Mouse (Mus musculus): ENCODE results near the gene Cda. TPM values are rescaled to one million over a fixed set of nuclear protein-coding genes. Genes with fewer than 3 reads are reported as not detected.

The Cda gene
- 1 to 10 TPM in 1 of 2 experiments, under 1 TPM in 1; 0.56 to 1.2 TPM for total RNA-seq (2021)
- long read RNA-seq, experiment 1: 0 reads
- long read RNA-seq, experiment 2, partial matches to known transcripts: 0 of 1 reads
- long read RNA-seq, experiment 2, other reads (novel, unspliced or antisense): 0 of 1 reads

DNA sequence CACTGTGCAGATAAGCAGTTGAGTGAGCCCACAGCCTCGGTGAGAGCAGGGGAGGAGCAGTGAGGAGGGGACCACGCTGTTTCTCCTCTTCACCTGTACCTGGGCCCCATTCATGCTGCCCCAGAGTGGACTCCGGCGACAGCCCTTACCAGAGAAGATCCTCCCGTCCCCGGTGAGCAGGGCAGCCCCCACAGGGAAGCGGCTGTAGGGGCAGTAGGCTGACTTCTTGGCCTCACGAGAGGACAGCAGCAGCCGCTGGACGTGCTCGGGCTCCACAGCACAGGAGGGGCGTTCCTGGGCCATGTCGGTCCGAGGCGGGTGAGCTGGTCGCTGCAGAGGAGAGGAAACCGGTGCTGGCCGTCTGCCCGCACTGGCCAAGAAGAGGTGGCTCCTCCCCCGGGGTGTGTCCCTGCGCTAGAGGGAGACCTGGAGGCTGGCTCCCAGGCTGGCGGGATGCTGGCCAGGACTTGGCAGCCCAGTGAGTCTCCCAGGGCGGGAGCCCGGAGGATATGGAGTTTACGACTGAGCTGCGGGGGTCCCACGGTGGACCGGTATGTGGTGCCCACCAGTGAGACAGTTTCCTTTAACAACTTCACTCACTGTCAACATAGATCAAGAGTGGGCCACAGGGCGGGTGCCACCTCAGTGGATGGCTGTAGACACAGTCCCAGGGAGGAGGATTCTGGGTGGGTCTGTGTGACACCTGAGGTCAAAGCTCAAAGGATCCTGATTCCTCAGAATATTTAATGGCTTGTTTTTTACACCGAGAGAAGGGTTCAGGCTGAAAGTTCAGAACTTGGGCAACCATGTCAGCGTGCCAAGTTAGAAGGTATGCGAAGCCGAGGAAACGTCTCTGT lies at the start of gene Cda:
Cda (minus strand) TSS at position 352 of the 857 bp plus-strand sequence.
- H3K27ac ChIP-seq: peak within 1 kb of the TSS; percentile 75
- DNase-seq: peak; percentile 90
- intact Hi-C loops (cut with DNase I): no loop called here
- TF ChIP-seq CTCF (IDR thresholded peaks at IDR 0.05): no peak; the same call in 1 of the 2 replicates
- H3K4me3 ChIP-seq: peak within 1 kb of the TSS; percentile 71

DNA sequence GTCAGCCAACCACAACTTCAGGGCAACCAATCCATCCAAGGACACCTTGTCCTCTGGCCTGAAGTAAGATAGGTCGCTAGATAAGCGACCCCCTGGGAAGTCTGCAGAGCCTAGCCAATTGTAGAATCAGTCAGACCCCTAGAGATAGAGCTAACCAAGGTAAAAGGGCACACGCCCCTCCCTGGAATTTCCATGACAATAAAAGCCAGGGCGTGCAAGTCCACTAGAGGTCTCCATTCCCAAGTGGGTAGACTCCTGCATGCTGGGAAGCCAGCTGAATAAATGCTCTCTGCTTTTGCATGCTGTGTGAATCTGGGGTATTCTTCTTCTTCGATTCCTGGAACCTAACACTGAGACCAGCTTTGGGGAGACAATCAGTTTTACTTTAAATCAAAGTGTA lies 48.6 kb upstream of the Cda start:
- no peak overlapping the region for H3K27ac ChIP-seq
- H3K4me3 ChIP-seq: no peak overlapping the region
- intact Hi-C loops (cut with DNase I): no loop called here
- DNase-seq: no peak
- TF ChIP-seq CTCF (IDR thresholded peaks at IDR 0.05): no peak

DNA sequence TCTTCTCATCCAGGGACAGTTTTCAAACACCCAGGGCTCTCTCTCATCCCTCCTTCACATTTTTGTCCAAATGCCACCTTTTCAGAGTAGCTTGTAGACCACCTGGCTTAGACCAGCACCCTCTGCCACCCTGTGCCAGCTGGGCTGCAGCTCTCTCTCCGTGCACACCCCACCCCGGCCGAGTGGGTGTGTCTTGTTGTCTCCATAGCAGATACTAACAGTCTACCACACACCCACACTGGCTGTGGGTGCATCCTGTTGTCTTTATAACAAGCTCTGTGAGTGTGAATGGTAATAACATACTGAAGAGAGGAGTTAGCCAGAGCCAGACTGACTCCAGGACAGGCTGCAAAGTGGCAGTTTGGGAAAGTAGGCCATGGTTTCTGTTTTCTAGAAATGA lies 48.2 kb upstream of the Cda start:
- DNase-seq: no peak
- Histone ChIP-seq H3K4me3 (no peak overlapping the region), H3K27ac (no peak overlapping the region; the same call in 1 of the 2 replicates)
- no peak for TF ChIP-seq CTCF (IDR thresholded peaks at IDR 0.05)
- intact Hi-C loops (cut with DNase I): no loop called here

DNA sequence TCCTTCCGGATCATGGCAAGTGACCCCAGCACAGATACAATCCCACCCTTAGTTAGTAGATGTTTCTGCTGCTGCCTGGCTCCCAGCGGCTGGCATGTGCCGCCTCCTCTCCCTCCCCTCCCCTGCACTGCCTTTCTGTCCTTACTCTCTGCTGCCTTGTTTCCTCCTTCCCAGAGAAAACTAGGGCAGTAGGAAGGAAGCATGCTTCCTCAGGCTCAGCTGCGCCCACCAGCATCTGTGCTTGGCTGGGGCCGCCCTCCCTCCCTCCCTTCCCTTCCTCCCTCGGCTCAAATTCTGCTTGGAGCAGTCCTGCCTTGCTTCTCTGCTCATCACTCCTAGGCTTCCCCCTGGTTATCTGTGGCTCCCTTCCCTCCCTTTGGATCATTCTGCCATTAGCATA lies 46.9 kb upstream of the Cda start:
- 0 out of 2 replicates have a peak overlapping the region, but pooled peaks have one; percentile 35 for H3K27ac ChIP-seq
- intact Hi-C loops (cut with DNase I): no loop called here
- no peak for TF ChIP-seq CTCF (IDR thresholded peaks at IDR 0.05)
- peak overlapping the region; percentile 8; the same call in 1 of the 2 replicates for H3K4me3 ChIP-seq
- DNase-seq: no peak

DNA sequence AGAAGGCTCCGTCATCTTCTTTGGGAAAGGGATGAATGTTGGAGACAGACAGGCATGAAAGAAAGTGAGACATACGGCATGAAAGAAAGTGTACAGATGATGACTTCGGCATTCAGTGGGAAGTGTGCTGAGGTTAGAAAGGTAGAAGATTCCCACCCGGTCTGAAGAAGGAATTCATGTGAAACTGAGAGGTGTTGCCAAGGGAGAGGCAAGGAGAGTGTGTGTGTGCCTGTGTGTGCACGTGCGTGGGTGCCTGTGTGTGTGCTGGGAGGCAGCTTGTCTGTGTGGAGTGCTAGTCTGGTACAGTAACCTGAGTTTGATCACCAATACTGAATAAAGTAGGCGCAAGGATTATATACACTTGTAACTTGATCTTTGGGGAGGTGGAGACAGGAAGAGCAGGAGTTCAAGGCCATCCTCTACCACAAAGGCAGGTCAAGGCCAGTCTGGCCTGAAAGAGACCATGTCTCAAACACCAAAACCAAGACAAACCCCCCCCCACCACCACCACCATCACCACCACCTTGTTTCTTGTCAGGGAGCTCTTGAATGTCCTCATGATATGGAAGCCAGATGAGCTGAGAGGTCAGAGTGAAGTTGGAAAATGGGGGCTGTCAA lies 43.8 kb upstream of the Cda start:
- intact Hi-C loops (cut with DNase I): no loop called here
- no peak overlapping the region for H3K4me3 ChIP-seq
- no peak overlapping the region for H3K27ac ChIP-seq
- no peak for TF ChIP-seq CTCF (IDR thresholded peaks at IDR 0.05)
- DNase-seq: no peak

DNA sequence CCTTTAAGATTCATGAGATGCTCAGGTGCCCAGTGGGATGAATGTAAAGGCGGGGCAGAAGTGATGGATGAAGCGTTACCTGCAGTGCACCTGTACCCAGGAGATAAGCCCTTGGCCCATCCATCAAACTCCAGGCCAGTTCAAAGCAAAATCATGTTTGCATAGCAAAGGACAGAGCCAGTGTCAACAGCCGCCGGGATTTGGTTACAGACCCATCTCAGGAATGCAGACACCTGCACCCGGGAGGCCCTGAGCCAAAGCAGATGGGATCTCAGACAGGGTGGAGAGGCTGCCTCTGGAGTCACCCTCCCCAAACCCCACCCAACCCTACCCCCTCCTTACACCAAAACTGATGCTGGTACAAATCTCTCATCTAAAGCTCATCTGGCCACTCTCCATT lies 43.2 kb upstream of the Cda start:
- H3K4me3 ChIP-seq: no peak overlapping the region
- intact Hi-C loops (cut with DNase I): no loop called here
- DNase-seq: no peak
- no peak overlapping the region for H3K27ac ChIP-seq
- TF ChIP-seq CTCF (IDR thresholded peaks at IDR 0.05): no peak

DNA sequence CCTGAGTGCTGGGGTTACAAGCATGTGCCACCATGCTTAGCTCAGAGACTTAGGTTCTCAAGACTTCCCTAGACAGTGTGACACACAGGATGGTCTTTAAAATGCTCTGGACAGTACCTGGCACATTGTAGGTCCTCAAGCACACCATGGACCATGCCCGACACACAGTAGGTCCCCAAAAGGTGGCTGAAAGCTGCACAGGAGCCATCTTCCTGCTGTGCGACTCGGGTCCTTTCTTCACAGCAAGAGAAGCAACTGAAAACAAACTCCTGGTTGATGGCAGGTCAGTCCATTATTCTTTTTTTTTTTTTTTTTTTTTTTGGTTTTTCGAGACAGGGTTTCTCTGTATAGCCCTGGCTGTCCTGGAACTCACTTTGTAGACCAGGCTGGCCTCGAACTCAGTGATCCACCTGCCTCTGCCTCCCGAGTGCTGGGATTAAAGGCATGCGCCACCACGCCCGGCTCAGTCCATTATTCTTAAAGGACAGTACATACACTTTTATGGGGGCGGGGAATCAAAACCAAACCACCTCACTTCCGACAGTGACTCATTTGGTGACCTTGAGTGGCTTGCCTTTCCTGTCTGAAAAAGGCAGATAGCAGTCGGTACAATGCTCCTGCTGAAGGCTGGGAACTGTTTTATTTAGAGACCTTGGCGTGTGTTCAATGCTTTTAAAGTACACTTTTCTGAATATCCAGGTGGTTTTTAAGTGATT lies 39.8 kb upstream of the Cda start:
- DNase-seq: no peak
- intact Hi-C loops (cut with DNase I): no loop called here
- TF ChIP-seq CTCF (IDR thresholded peaks at IDR 0.05): no peak

DNA sequence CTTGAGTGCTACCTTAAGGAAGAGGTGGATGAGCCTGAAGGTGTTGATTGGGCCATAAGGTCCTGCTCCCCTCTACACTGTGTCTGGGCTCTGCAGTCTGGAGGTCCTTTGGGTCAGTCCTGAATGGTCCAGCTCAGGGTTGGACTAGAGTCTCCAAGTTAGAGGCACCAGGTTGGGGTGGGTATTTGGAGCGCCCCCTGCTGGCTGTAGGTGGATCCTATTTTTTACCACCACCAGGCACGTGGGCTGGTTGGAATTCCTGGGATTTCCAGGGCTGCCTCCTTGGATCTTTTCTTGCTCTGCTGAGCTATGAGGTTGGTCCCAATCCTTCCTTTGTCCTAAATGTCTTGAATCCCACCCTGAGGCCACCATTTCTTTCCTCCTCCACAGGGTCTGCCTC lies 37.0 kb upstream of the Cda start:
- H3K27ac ChIP-seq: no peak overlapping the region
- intact Hi-C loops (cut with DNase I): no loop called here
- TF ChIP-seq CTCF (IDR thresholded peaks at IDR 0.05): peak; percentile 88
- DNase-seq: peak; percentile 69
- H3K4me3 ChIP-seq: no peak overlapping the region

More for the DNA sequence above, 39.8 kb upstream of the Cda start:
- no peak overlapping the region for H3K27ac ChIP-seq
- H3K4me3 ChIP-seq: no peak overlapping the region

DNA sequence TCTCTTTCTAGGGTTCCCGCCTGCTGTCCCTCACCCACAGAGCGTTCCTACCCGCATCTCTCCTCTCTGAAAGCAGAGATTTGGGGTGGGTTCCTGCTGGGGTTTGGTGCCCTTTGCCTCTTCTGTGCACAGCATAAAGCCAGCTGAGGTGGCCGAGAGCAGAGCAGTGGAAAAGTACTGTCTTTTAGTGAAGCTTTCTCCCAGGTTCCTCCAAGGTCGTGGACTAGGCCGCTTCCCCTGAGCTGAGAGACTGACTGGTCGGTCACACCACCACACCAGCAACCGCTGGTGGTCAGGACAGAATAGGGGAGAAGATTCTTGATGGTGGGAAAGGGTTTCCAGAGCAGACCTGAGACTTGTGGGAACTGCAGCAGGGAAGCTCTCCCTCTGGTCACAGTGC lies 28.9 kb upstream of the Cda start:
- no peak for TF ChIP-seq CTCF (IDR thresholded peaks at IDR 0.05)
- DNase-seq: no peak
- peak overlapping the region; percentile 63 for H3K4me3 ChIP-seq
- no peak overlapping the region for H3K27ac ChIP-seq
- intact Hi-C loops (cut with DNase I): no loop called here

DNA sequence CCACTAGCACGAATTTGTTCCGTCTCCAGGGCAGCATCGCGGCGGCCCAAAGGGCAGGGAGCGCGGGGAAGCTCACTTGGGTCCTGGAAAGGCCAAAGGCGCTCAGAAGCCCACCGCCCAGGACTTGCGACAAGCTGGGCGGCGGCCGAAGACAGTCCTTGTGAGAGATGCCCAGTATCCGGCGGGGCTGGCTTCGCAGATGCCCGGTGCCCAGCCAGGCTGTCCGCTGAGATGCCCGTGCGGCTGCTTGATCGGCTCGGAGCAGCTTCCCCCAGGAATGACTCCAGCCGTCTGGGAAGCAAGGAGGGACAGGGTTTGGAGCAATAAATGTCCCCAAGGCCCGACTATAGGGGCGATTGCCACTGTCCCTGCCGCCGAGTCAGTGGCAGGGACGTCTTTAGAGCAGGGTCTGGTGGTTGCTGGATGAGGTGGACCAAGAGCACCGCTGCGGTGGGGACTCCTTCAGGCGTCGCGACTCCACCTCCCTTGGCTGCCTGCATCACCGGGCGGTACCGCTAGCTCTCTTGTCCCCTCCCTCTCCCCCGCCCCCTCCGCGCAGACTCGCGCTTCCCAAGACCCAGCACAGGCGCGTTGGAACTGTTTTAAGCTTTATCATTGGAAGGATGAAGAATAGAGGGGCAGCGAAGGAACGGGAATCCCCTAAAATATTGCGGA lies 28.3 kb upstream of the Cda start, which contains the start of gene Fam43b:
Fam43b (minus strand) TSS at position 558 of the 675 bp plus-strand sequence.
- no peak for TF ChIP-seq CTCF (IDR thresholded peaks at IDR 0.05)
- H3K4me3 ChIP-seq: peak within 1 kb of the TSS; percentile 63
- intact Hi-C loops (cut with DNase I): no loop called here
- no peak within 1 kb of the TSS for H3K27ac ChIP-seq
- DNase-seq: peak; percentile 58

DNA sequence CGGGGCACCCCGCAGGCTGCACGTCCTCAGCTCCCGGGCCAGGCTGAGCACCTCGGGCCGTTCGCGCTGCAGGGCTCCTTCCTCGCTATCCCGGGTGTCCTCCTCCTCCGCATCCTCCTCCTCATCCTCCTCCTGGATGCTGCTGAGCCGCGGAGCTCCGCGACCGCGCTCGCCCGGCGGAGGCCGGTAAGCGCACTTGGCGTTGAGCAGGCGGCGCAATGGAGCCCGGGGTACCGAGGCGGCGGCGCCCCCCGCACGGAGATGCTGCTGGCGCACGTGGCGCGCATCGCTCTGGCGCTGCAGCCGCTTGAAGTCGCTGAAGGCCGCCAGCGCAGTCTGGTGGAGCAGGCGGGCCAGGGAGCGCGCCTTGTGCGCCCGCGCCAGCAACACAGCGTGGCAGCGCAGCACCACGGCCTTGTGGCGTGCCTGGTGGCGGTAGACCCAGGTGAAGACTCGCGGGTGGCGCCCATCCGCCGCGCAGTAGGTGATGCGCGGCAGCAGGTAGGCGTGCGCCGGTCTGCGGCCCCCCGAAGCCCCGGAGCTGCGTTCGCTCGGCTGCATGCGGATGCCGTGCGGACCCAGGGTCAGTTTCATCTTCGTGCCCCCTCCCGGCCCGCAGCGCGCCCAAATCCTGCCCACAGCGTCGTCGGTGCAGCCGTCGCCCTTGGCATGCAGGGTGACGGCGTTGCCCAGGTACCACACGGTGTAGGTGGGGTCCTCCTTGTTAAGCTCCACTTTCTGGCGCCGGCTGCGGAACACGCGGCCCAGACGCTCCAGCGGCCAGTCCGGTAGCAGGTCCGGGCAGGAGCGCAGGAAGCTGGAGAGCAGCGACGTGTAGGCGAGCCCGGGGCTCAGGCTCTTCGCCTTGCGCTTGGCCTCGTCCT lies 27.5 kb upstream of the Cda start:
- H3K27ac ChIP-seq: no peak overlapping the region
- intact Hi-C loops (cut with DNase I): no loop called here
- H3K4me3 ChIP-seq: peak overlapping the region; percentile 63
- no peak for DNase-seq
- TF ChIP-seq CTCF (IDR thresholded peaks at IDR 0.05): no peak
